Mouse (Mus musculus): ENCODE data around the gene Elovl5.

DNA sequence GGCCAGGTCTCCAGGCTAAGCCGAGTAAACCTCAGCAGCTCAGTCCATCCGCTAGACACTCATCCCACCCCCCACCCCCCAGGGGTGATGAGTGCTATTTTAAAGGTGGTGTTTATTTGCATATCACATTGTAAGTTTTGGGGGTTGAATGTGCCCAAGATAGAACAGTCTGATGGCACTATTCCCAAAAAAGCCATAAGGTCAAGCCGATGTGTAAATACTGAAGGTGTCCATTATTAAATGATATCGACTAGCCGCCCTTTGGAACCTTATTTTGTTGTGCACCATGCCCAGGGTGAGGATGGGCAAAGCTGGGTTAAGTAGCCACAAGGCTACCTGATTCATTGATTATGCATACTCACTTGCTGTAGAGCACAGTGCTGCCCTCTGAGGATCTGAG is 9.7 kb downstream of the Elovl5 start:
- TF ChIP-seq CTCF (IDR thresholded peaks at IDR 0.05; ENCODE audit: low read depth), result no peak
- TF ChIP-seq EP300 (IDR thresholded peaks at IDR 0.05; ENCODE audit: low read depth), result no peak
